In genomic region chr9:83681661-83682655, GRCm38 (mm10) we compare ENCODE assay signal across 21 mouse cellular contexts.
A peak's percentile ranks its signal among the peaks of the same experiment; 100 is the strongest.
DNase-seq lines count a peak whose midpoint lies in the region; ATAC-seq and TF ChIP-seq lines count a peak whose summit lies in the region.
"Had no signal": no experiment of that assay in that cellular context is flagged by ENCODE, and none has a peak within 500 bp of the region (broad histone marks: within the 10 kb centered on the region; RNA-seq: fewer than 3 reads in every experiment).

No protein-coding gene starts in this region.

- no peaks in the 10 kb centered on the region for H3K79me2 ChIP-seq in CH12.LX (replicated peaks; ENCODE audit: control insufficient read depth, extremely low read depth, insufficient read depth, poor library complexity, severe bottlenecking)

- no peak overlapping the region for H3K27ac ChIP-seq in intestine, embryonic 14.5 days (ENCODE audit: low read depth)
- H3K27ac ChIP-seq in intestine, embryonic 16.5 days (ENCODE audit: low read length): no peak overlapping the region
- no peak overlapping the region for H3K27ac ChIP-seq in midbrain, postnatal 0 days (ENCODE audit: low read depth, low read length)
- H3K27ac ChIP-seq in midbrain, embryonic 16.5 days (ENCODE audit: low read length): no peak overlapping the region
- H3K27ac ChIP-seq in CH12.LX (ENCODE audit: insufficient read depth, low read depth): no peak overlapping the region
- no peak overlapping the region for H3K27ac ChIP-seq in limb, embryonic 13.5 days
- H3K27ac ChIP-seq: forebrain, embryonic 10.5 days; heart, embryonic 10.5 days; kidney, embryonic 15.5 days; macrophage; midbrain, embryonic 10.5 days had no signal

- H3K4me3 ChIP-seq in intestine, embryonic 14.5 days (ENCODE audit: low read depth, low read length): no peak overlapping the region
- no peak overlapping the region for H3K4me3 ChIP-seq in intestine, embryonic 16.5 days (ENCODE audit: low read length)
- H3K4me3 ChIP-seq in midbrain, postnatal 0 days (ENCODE audit: low read depth, low read length): no peak overlapping the region
- no peak overlapping the region for H3K4me3 ChIP-seq in midbrain, embryonic 16.5 days (ENCODE audit: low read depth, low read length)
- no peak overlapping the region for H3K4me3 ChIP-seq in CH12.LX (replicated peaks in 1 of 3; ENCODE audit: low read depth in 2 of 3, low read length in 2 of 3, poor library complexity in 1 of 3)
- no peak overlapping the region for H3K4me3 ChIP-seq in limb, embryonic 13.5 days
- H3K4me3 ChIP-seq: forebrain, embryonic 10.5 days; heart, embryonic 10.5 days; kidney, embryonic 15.5 days; midbrain, embryonic 10.5 days had no signal

- H3K9me3 ChIP-seq in intestine, embryonic 14.5 days (ENCODE audit: control insufficient read depth, low read length): no peaks in the 10 kb centered on the region
- no peaks in the 10 kb centered on the region for H3K9me3 ChIP-seq in intestine, embryonic 16.5 days (ENCODE audit: control insufficient read depth, low read length)
- no peaks in the 10 kb centered on the region for H3K9me3 ChIP-seq in midbrain, postnatal 0 days (ENCODE audit: low read length)
- no peaks in the 10 kb centered on the region for H3K9me3 ChIP-seq in midbrain, embryonic 16.5 days (replicated peaks; ENCODE audit: control insufficient read depth, low read length, poor library complexity, severe bottlenecking)
- no peaks in the 10 kb centered on the region for H3K9me3 ChIP-seq in CH12.LX (replicated peaks; ENCODE audit: low read length)
- no peaks in the 10 kb centered on the region for H3K9me3 ChIP-seq in limb, embryonic 13.5 days
- H3K9me3 ChIP-seq: forebrain, embryonic 10.5 days; heart, embryonic 10.5 days; kidney, embryonic 15.5 days; midbrain, embryonic 10.5 days had no signal

- dilution Hi-C loops in CH12.LX (cut with MboI; ENCODE audit: extremely low pct_ligation_motif_present, extremely low pct_unique_long_range_greater_than_20kb, low sequenced_read_pairs): no loop called here

- no peak for DNase-seq in intestine, embryonic 14.5 days (ENCODE audit: low spot score)
- peak; percentile 36 for DNase-seq in midbrain, postnatal 0 days (ENCODE audit: low spot score)
- peak; percentile 87 for DNase-seq in CH12.LX (ENCODE audit: extremely low read depth)
- no peak for DNase-seq in gastrocnemius, postnatal 36 days
- no peak for DNase-seq in ovary, adult 18-20 months (ENCODE audit: low spot score)
- DNase-seq: adrenal gland, postnatal 14 days; cerebellum, adult 11 months; cerebellum, postnatal 10 days; gastrocnemius, postnatal 25 days; thymus, postnatal 25 days had no signal

- no peak overlapping the region for H3K4me2 ChIP-seq in intestine, embryonic 14.5 days (ENCODE audit: low read length)
- H3K4me2 ChIP-seq in intestine, embryonic 16.5 days (ENCODE audit: low read depth, low read length): no peak overlapping the region
- no peak overlapping the region for H3K4me2 ChIP-seq in midbrain, postnatal 0 days (ENCODE audit: low read depth, low read length, poor library complexity, severe bottlenecking)
- no peak overlapping the region for H3K4me2 ChIP-seq in midbrain, embryonic 16.5 days (ENCODE audit: low read length)
- H3K4me2 ChIP-seq in CH12.LX (ENCODE audit: insufficient read depth, low read depth, poor library complexity, severe bottlenecking): peak overlapping the region; percentile 30
- H3K4me2 ChIP-seq in limb, embryonic 13.5 days (replicated peaks): no peak overlapping the region
- H3K4me2 ChIP-seq: kidney, embryonic 15.5 days had no signal

- 58% methylated on average over 12 of the region's 12 CpGs for WGBS in intestine, embryonic 14.5 days
- 57% methylated on average over 12 of the region's 12 CpGs for WGBS in intestine, embryonic 16.5 days
- 72% methylated on average over 12 of the region's 12 CpGs for WGBS in midbrain, postnatal 0 days
- 76% methylated on average over 12 of the region's 12 CpGs for WGBS in midbrain, embryonic 16.5 days
- 68% methylated on average over 12 of the region's 12 CpGs for WGBS in limb, embryonic 13.5 days

- H3K36me3 ChIP-seq in intestine, embryonic 14.5 days (ENCODE audit: control insufficient read depth, insufficient read depth, low read length): no peaks in the 10 kb centered on the region
- H3K36me3 ChIP-seq in intestine, embryonic 16.5 days (ENCODE audit: control insufficient read depth, insufficient read depth, low read length): no peaks in the 10 kb centered on the region
- no peaks in the 10 kb centered on the region for H3K36me3 ChIP-seq in midbrain, postnatal 0 days (ENCODE audit: insufficient read depth, low read length)
- no peaks in the 10 kb centered on the region for H3K36me3 ChIP-seq in midbrain, embryonic 16.5 days (ENCODE audit: control insufficient read depth, insufficient read depth, low read length)
- no peaks in the 10 kb centered on the region for H3K36me3 ChIP-seq in CH12.LX (replicated peaks in 1 of 2; ENCODE audit: control insufficient read depth in 1 of 2, insufficient read depth in 1 of 2, low read length in 1 of 2)
- H3K36me3 ChIP-seq in limb, embryonic 13.5 days: no peaks in the 10 kb centered on the region
- H3K36me3 ChIP-seq: forebrain, embryonic 10.5 days; heart, embryonic 10.5 days; kidney, embryonic 15.5 days; midbrain, embryonic 10.5 days had no signal

- 0 out of 2 replicates have a peak, but pooled peaks have one; percentile 55 for ATAC-seq in intestine, embryonic 14.5 days (replicated peaks; ENCODE audit: low FRiP score, low TSS enrichment, low read depth)
- ATAC-seq in intestine, embryonic 16.5 days: no peak
- ATAC-seq in midbrain, postnatal 0 days (ENCODE audit: low FRiP score): 0 out of 2 replicates have a peak, but pooled peaks have one; percentile 29
- no peak; the same call in 1 of the 2 replicates for ATAC-seq in midbrain, embryonic 16.5 days
- peak; percentile 19; the same call in 1 of the 2 replicates for ATAC-seq in limb, embryonic 13.5 days (ENCODE audit: low FRiP score, low read depth)
- ATAC-seq: activated CD4-positive, CD25-positive, alpha-beta regulatory T cell, adult 4 months; inflammation-experienced regulatory T-cells, adult 6 months; Patski had no signal

- no peaks in the 10 kb centered on the region for H3K27me3 ChIP-seq in intestine, embryonic 14.5 days (replicated peaks; ENCODE audit: control insufficient read depth, insufficient read depth, low read length)
- H3K27me3 ChIP-seq in intestine, embryonic 16.5 days (replicated peaks; ENCODE audit: control insufficient read depth, insufficient read depth, low read length): no peaks in the 10 kb centered on the region
- H3K27me3 ChIP-seq in midbrain, postnatal 0 days (ENCODE audit: insufficient read depth, low read length): no peaks in the 10 kb centered on the region
- H3K27me3 ChIP-seq in midbrain, embryonic 16.5 days (ENCODE audit: control insufficient read depth, insufficient read depth, low read depth, low read length): no peaks in the 10 kb centered on the region
- H3K27me3 ChIP-seq in CH12.LX (replicated peaks): no peaks in the 10 kb centered on the region
- H3K27me3 ChIP-seq in limb, embryonic 13.5 days: peaks cover 6% of the 10 kb centered on the region; the same call in 1 of the 2 replicates

- peaks cover 17% of the 10 kb centered on the region; the same call in 1 of the 2 replicates for H3K4me1 ChIP-seq in intestine, embryonic 14.5 days (replicated peaks; ENCODE audit: control insufficient read depth, insufficient read depth, low read length)
- H3K4me1 ChIP-seq in intestine, embryonic 16.5 days (ENCODE audit: control insufficient read depth, insufficient read depth, low read length): peaks cover 13% of the 10 kb centered on the region; the same call in 1 of the 2 replicates
- H3K4me1 ChIP-seq in midbrain, postnatal 0 days (ENCODE audit: insufficient read depth, low read length): 0 out of 2 replicates have a peak, but pooled peaks cover 3% of the 10 kb centered on the region
- H3K4me1 ChIP-seq in midbrain, embryonic 16.5 days (ENCODE audit: control insufficient read depth, insufficient read depth, low read length): peaks cover 10% of the 10 kb centered on the region
- peaks cover 26 to 51% of the 10 kb centered on the region in 2 experiments for H3K4me1 ChIP-seq in CH12.LX (ENCODE audit: control insufficient read depth in 1 of 2, insufficient read depth in 2 of 2)
- peaks cover 17% of the 10 kb centered on the region for H3K4me1 ChIP-seq in limb, embryonic 13.5 days

- in situ Hi-C loops in CH12.LX (cut with MboI; ENCODE audit: low pct_ligation_motif_present, low pct_unique_long_range_greater_than_20kb, low sequenced_read_pairs): no loop called here

- TF ChIP-seq CTCF in midbrain, postnatal 0 days (IDR thresholded peaks at IDR 0.05): no peak
- TF ChIP-seq CTCF in CH12.LX (conservative IDR thresholded peaks at IDR 0.05 in 1 of 2, IDR thresholded peaks at IDR 0.05 in 1 of 2; ENCODE audit: low read depth in 2 of 2, low read length in 2 of 2): no peak

- intact Hi-C loops in gastrocnemius, postnatal 36 days (cut with DNase I): no loop called here

- TF ChIP-seq RAD21 in CH12.LX (IDR thresholded peaks at IDR 0.05; ENCODE audit: low read depth, low read length): no peak

- TF ChIP-seq POLR2A in CH12.LX (IDR thresholded peaks at IDR 0.05; ENCODE audit: low read depth, low read length): no peak

- H3K9ac ChIP-seq in intestine, embryonic 14.5 days (ENCODE audit: low read length): no peak overlapping the region
- H3K9ac ChIP-seq in intestine, embryonic 16.5 days (ENCODE audit: low read depth, low read length): no peak overlapping the region
- no peak overlapping the region for H3K9ac ChIP-seq in midbrain, postnatal 0 days (replicated peaks; ENCODE audit: low read length, poor library complexity, severe bottlenecking)
- no peak overlapping the region for H3K9ac ChIP-seq in midbrain, embryonic 16.5 days (ENCODE audit: low read depth, low read length)
- H3K9ac ChIP-seq in CH12.LX (ENCODE audit: insufficient read depth, low read depth): no peak overlapping the region
- no peak overlapping the region for H3K9ac ChIP-seq in limb, embryonic 13.5 days
- H3K9ac ChIP-seq: kidney, embryonic 15.5 days had no signal

- TF ChIP-seq EP300 in CH12.LX (IDR thresholded peaks at IDR 0.05; ENCODE audit: low read length): no peak; the same call in 1 of the 2 replicates

TF ChIP-seq in CH12.LX, 34 proteins besides CTCF, POLR2A, EP300 and RAD21:
- TF ChIP-seq ZKSCAN1 (IDR thresholded peaks at IDR 0.05; ENCODE audit: borderline replicate concordance, low read depth, low read length) (no peak), HCFC1 (IDR thresholded peaks at IDR 0.05; ENCODE audit: low read depth, low read length) (no peak), TBP (conservative IDR thresholded peaks at IDR 0.05; ENCODE audit: low read depth, low read length) (no peak), PAX5 (IDR thresholded peaks at IDR 0.05; ENCODE audit: low read length) (no peak), MAZ (IDR thresholded peaks at IDR 0.05; ENCODE audit: low read depth, low read length) (no peak), BHLHE40 (IDR thresholded peaks at IDR 0.05; ENCODE audit: low read depth, low read length) (0 out of 2 replicates have a peak, but pooled peaks have one; percentile 26), CHD2 (IDR thresholded peaks at IDR 0.05; ENCODE audit: low read length) (peak; percentile 41; the same call in 1 of the 2 replicates), ELF1 (IDR thresholded peaks at IDR 0.05; ENCODE audit: low read depth, low read length) (peak; percentile 4; the same call in 1 of the 2 replicates), ZMIZ1 (IDR thresholded peaks at IDR 0.05; ENCODE audit: low read depth, low read length) (no peak), MAFK (IDR thresholded peaks at IDR 0.05; ENCODE audit: insufficient replicate concordance, low read length) (no peak)

Comparison
In these comparisons a context has a peak if more than half of its experiments do, and no peak if none do; other contexts are left out.
1. ATAC-seq: peak in intestine, embryonic 14.5 days (single experiment), midbrain, postnatal 0 days (single experiment) and limb, embryonic 13.5 days (single experiment); none in intestine, embryonic 16.5 days (single experiment) and midbrain, embryonic 16.5 days (single experiment).
2. DNase-seq: peak in midbrain, postnatal 0 days (single experiment) and CH12.LX (single experiment); none in intestine, embryonic 14.5 days (single experiment), gastrocnemius, postnatal 36 days (0 of 2) and ovary, adult 18-20 months (single experiment).